Mouse (Mus musculus) layer of hippocampus, postnatal 25 days (tissue): ENCODE measurements around the gene Hint2. TPM values are rescaled to one million over a fixed set of nuclear protein-coding genes. Genes with fewer than 3 reads are reported as not detected.

Experiments used
- DNase-seq, 2 experiments: peaks; one replicate each; pipeline ENCODE4 v3.0.0; 2022; ENCODE audit warnings: mixed read lengths in 2 of 2, low spot score in 1 of 2; ENCODE audit errors: extremely low spot score in 1 of 2
- microRNA-seq, 2 experiments: library from miRNA; unstranded; fragments of <30 nt; microRNA quantifications; one replicate each; pipeline ENCODE4 v1.2.0; 2021
- total RNA-seq, 2 experiments: library from RNA; stranded (reverse); gene quantifications; 2 replicates each; pipeline ENCODE4 v1.2.3; 2021

Gene Hint2
- total RNA-seq, 2 experiments from 2014 or later = 36.6 to 38.8 TPM

DNA sequence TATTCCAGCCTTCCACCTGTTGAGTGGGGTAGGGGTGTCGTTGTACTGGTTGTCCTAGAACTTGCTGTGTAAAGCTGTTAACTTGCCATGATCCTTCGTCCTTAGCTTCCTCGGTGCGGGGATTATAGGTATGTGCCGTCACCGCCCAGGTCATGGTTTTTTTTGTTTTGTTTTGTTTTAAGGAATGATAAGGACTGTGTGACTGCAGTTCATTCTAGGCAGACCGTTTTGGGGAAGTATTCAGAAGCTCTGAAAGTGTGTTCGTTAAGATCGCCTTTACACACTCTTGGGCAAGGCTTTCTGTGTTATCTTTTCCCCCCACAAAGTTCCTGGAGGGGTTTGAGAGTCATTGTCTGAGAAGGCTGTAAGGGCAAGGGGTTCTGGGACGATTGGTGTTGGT, 43.7 kb downstream of the Hint2 start:
- no peak for DNase-seq

DNA sequence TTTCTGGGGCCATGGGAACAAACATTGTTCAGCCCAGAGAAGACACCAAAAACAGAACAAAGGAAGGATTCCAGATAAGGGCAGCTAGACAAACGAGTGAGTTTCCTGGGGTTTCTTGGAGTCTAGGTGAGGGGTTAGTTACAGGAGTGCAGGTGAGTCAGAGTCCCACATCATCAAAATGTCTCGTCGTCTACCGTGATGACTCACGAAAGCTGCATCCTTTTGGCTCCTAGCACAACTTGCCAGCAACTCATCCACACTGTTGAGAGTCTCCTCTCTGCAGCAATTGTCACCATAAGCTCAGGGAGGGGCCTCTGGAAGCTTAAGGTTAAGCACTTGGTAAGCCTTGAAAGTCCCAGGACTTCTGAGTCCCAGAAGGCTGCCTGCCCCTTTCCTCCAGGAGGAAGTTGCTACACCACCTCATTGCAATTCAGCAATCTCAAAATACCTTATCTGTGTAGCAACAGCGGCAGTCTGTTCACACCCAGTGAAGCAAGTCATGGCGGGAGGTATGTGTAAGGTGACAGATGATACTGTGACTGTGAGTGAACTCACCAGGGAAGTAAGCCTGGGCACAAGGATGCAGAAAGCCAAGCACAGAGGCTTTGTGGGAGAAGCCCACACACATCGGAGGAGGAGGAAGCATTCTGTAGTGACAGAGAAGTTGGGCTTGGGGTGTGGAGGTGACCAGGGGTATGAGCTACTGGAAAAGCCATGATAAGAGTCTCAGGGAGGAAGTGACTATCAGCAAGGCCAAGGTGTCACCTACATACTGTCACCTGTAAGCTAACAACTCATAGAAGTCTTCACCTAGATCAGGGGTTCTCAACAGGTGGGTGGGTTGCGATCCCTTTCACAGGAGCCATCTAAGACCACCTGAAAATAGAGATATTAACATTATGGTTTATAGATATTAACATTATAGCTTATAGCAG, 51.2 kb downstream of the Hint2 start:
- no peak for DNase-seq

Small RNAs within 50 kb of the gene (microRNA-seq; reads per million reads assigned to microRNA genes)
- 0.18 to 0.20 reads per million in 2 experiments for gene Gm25262

Other genes starting within 250 kb of the Hint2 start
- gene Fam166b, start 227.3 kb downstream of the Hint2 start, total RNA-seq = 1 to 10 TPM in 1 of 2 experiments, under 1 TPM in 1; 0.59 to 3.1 TPM
- gene Tesk1, start 214.5 kb downstream of the Hint2 start, total RNA-seq = 10 to 100 TPM; 74.1 to 77.6 TPM
- gene Cd72, start 201.8 kb downstream of the Hint2 start, total RNA-seq = under 1 TPM in 1 of 2 experiments, not detected in 1; 0.22 TPM
- gene Sit1, start 172.7 kb downstream of the Hint2 start, total RNA-seq = not detected
- gene Ccdc107, start 163.6 kb downstream of the Hint2 start, total RNA-seq = 10 to 100 TPM; 23.5 to 28.1 TPM
- under 1 TPM; 0.27 to 0.70 TPM for gene Arhgef39, start 156.8 kb downstream of the Hint2 start, total RNA-seq
- under 1 TPM; 0.22 to 0.35 TPM for gene Car9, start 149.5 kb downstream of the Hint2 start, total RNA-seq
- 1 to 10 TPM; 5.1 to 5.8 TPM for gene Tpm2, start 132.7 kb downstream of the Hint2 start, total RNA-seq
- gene Creb3, start 94.1 kb downstream of the Hint2 start, total RNA-seq = 10 to 100 TPM; 58.8 to 71.2 TPM
- gene Tln1, start 93.8 kb downstream of the Hint2 start, total RNA-seq = 10 to 100 TPM; 40.9 to 47.3 TPM
- 10 to 100 TPM; 40.9 to 42.7 TPM for gene Rgp1, start 77.8 kb downstream of the Hint2 start, total RNA-seq
- 10 to 100 TPM; 60.8 to 64.4 TPM for gene Gba2, start 77.6 kb downstream of the Hint2 start, total RNA-seq
- gene Msmp, start 72.0 kb downstream of the Hint2 start, total RNA-seq = not detected
- gene Npr2, start 24.5 kb downstream of the Hint2 start, total RNA-seq = 10 to 100 TPM; 44.3 to 58.4 TPM
- gene Spag8, start 2.9 kb downstream of the Hint2 start, total RNA-seq = 1 to 10 TPM; 1.4 to 1.5 TPM
- gene Tmem8b, start 12.5 kb upstream of the Hint2 start, total RNA-seq = 10 to 100 TPM; 66.5 to 70.9 TPM
- 1 to 10 TPM; 1.2 to 1.3 TPM for gene Fam221b, start 12.7 kb upstream of the Hint2 start, total RNA-seq
- gene Olfr70, start 44.3 kb upstream of the Hint2 start, total RNA-seq = not detected
- gene Olfr71, start 53.8 kb upstream of the Hint2 start, total RNA-seq = not detected
- 1 to 10 TPM in 1 of 2 experiments, under 1 TPM in 1; 0.54 to 1.2 TPM for gene Hrct1, start 70.7 kb upstream of the Hint2 start, total RNA-seq
- gene Spaar, start 73.6 kb upstream of the Hint2 start, total RNA-seq = 1 to 10 TPM in 1 of 2 experiments, under 1 TPM in 1; 0.57 to 1.1 TPM
- gene Olfr159, start 114.5 kb upstream of the Hint2 start, total RNA-seq = not detected
- not detected for gene Olfr156, start 167.4 kb upstream of the Hint2 start, total RNA-seq
- not detected for gene Olfr157, start 183.7 kb upstream of the Hint2 start, total RNA-seq
- gene Olfr155, start 195.1 kb upstream of the Hint2 start, total RNA-seq = not detected
- 1 to 10 TPM; 5.2 to 6.0 TPM for gene Reck, start 219.1 kb upstream of the Hint2 start, total RNA-seq